Mouse (Mus musculus) CH12.LX (cell line): ENCODE measurements around the gene Hoxb5.

Source experiments
- EP300 ChIP-seq: IDR thresholded peaks from 2 replicates; pipeline ENCODE4 v1.6.1; 2011; ENCODE audit warnings: low read length, improper control_type of control experiment
- MAFK ChIP-seq: IDR thresholded peaks from 2 replicates; pipeline ENCODE4 v1.6.1; 2011; ENCODE audit warnings: low read length, improper control_type of control experiment; ENCODE audit not compliant: insufficient replicate concordance
- TCF12 ChIP-seq: IDR thresholded peaks from 2 replicates; pipeline ENCODE4 v1.6.1; 2014; ENCODE audit warnings: low read depth, mild to moderate bottlenecking, inconsistent platforms, low read length, improper control_type of control experiment
- UBTF ChIP-seq: IDR thresholded peaks from 2 replicates; pipeline ENCODE4 v1.6.1; 2012; ENCODE audit warnings: low read depth, mild to moderate bottlenecking, inconsistent platforms, low read length, improper control_type of control experiment, moderate library complexity

- TF ChIP-seq UBTF (no peak), MAFK (no peak), TCF12 (no peak), EP300 (no peak)
These were observed 37.2 kb upstream of the Hoxb5 start for GRCm38 (mm10) chr11:96265954-96266353.
